Mouse (Mus musculus) bone marrow, adult 2 months (tissue): ENCODE results near the gene Mapk10. TPM values are rescaled to one million over a fixed set of nuclear protein-coding genes. Genes with fewer than 3 reads are reported as not detected.

Experiments used
- H3K27ac ChIP-seq: fragments of 200-500 bp; 2 replicates; pipeline ENCODE4 v1.5.1; 2012; ENCODE audit warnings: low read depth, mild to moderate bottlenecking, control low read depth, inconsistent platforms, low read length; ENCODE audit not compliant: control insufficient read depth, poor library complexity, insufficient read depth
- H3K4me1 ChIP-seq: fragments of 200-500 bp; 2 replicates; pipeline ENCODE4 v1.6.1; 2011; ENCODE audit warnings: low read length; ENCODE audit not compliant: control insufficient read depth, insufficient read depth
- H3K4me3 ChIP-seq: fragments of 200-500 bp; replicated peaks from 2 replicates; pipeline ENCODE3; 2011; ENCODE audit warnings: mild to moderate bottlenecking, low read depth, low read length, control low read depth; ENCODE audit not compliant: control insufficient read depth
- CTCF ChIP-seq: fragments of 200-500 bp; IDR thresholded peaks from 2 replicates; pipeline ENCODE4 v1.5.1; 2011; ENCODE audit warnings: low read length, control low read depth; ENCODE audit not compliant: control insufficient read depth, insufficient read depth
- POLR2A ChIP-seq: fragments of 200-500 bp; IDR thresholded peaks from 2 replicates; pipeline ENCODE4 v1.6.1; 2011; ENCODE audit warnings: low read depth, mild to moderate bottlenecking, control low read depth, low read length, borderline replicate concordance; ENCODE audit not compliant: control insufficient read depth
- WGBS: fragments of 180-500 bp; shearing (Covaris S2); methylation state at CpG from one replicate; pipeline ENCODE4 v1.1.7; 2018; 5-methylcytosine and 5-hydroxymethylcytosine counted together
- polyA plus RNA-seq: library from polyadenylated mRNA; stranded (reverse); fragments of >200 nt; gene quantifications from 2 replicates; pipeline ENCODE4 v1.2.4, GENCODE M21; 2011; ENCODE audit warnings: low replicate concordance; ENCODE audit not compliant: missing spikeins, insufficient read depth, insufficient read length

Gene Mapk10
- polyA plus RNA-seq, 1 experiment, result not detected

GRCm38 (mm10) chr5:102993951-102994350 lies 217.2 kb downstream of the Mapk10 start:
- TF ChIP-seq CTCF, result no peak
- TF ChIP-seq POLR2A, result no peak
- no peak overlapping the region for H3K4me3 ChIP-seq
- H3K27ac ChIP-seq, result no peak overlapping the region
- no peaks in the 10 kb centered on the region for H3K4me1 ChIP-seq
- WGBS, result 76% methylated on average over 5 of the region's 5 CpGs

DNA sequence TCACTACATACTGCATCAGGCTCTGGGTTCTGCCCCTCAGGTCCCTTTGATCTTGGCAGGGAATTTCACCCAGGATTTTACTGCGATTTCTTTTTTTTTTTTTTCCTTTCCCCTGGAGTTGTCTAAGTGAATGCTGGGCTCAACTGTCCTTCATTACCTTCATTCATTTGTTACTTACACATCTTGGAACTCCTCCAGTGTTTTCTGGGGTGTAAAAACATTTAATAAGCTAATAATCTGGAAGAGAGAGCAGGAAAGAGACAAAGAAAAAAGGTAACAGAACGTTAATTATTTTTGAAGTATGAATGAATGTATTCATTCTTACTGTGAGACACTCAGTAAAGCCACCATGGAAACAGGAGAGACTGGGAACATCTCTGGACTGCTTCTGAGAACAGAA lies 219.4 kb downstream of the Mapk10 start:
- H3K4me3 ChIP-seq, result no peak overlapping the region
- TF ChIP-seq POLR2A (no peak), CTCF (no peak)
- H3K4me1 ChIP-seq, result no peaks in the 10 kb centered on the region
- H3K27ac ChIP-seq, result no peak overlapping the region
- WGBS, result 64% methylated on average over 2 of the region's 2 CpGs

DNA sequence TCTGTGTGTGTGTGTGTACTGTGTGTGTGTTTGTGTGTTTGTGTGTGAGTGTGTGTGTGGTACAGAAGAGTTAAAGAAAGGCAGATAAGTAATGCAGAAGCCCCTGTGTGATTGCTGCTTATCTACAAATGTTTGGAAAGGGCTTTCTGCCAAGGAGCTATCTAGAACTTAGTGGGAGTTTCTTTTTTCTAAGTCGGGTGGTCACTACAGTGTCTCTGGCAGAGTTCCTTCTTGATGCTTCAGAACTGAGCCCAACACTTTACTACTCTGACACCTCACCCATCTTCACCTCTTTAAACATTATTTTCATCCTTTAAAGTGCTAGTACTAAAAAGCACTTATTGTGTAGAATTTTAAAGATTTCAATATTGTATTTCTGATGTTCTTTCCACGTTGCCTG lies 232.8 kb downstream of the Mapk10 start:
- TF ChIP-seq POLR2A (no peak), CTCF (no peak)
- 59% methylated on average over 2 of the region's 2 CpGs for WGBS
- Histone ChIP-seq H3K4me3 (no peak overlapping the region), H3K4me1 (no peaks in the 10 kb centered on the region), H3K27ac (no peak overlapping the region)

DNA sequence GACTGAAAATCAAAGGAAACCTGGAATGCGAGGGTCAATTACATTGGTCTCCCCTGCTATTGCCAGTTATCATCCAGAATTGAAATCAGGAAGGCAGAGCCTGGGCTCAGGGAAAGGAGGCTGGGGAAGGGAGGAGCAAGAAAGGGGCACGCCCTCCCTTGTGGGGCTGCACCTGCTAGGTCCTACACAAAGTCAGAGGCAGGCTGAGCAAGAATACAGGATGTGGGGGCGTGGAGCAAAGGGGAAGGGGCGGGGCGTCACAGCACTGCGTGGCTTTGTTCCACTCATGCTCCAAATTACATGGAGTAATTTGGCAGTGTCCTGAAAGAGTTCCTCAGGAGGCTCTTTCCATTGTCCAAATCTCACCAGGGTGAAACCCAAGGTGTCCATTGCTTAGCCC lies 234.0 kb downstream of the Mapk10 start:
- Histone ChIP-seq H3K4me3 (no peak overlapping the region), H3K27ac (no peak overlapping the region), H3K4me1 (no peaks in the 10 kb centered on the region)
- TF ChIP-seq CTCF, result no peak
- 55% methylated on average over 6 of the region's 6 CpGs for WGBS

- Histone ChIP-seq H3K4me1 (no peaks in the 10 kb centered on the region), H3K27ac (no peak overlapping the region), H3K4me3 (no peak overlapping the region)
- no peak for TF ChIP-seq POLR2A
- no peak for TF ChIP-seq CTCF
Measured at GRCm38 (mm10) chr5:102976540-102976939, 234.6 kb downstream of the Mapk10 start.

DNA sequence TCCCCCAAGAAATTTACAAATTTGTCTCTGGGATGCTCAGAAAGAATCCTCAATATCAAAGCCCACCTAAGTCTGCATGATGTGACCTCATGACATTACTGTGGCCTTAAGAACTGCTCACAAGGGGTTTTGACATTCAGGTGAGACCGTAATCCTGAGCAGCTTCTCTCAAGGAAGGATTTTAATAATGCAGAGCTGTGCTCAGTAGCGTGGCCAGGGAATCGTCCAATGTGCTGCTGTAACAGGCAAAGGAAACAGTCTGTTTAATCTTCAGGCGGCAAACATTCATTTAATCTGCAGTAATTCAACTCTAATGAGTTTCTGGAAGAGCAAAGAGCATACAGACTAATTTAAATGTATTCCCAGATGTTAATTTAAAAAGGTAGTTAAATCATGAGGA lies 236.7 kb downstream of the Mapk10 start:
- H3K4me1 ChIP-seq, result no peaks in the 10 kb centered on the region
- no peak overlapping the region for H3K4me3 ChIP-seq
- WGBS, result 78% methylated on average over 4 of the region's 4 CpGs
- no peak for TF ChIP-seq CTCF
- no peak for TF ChIP-seq POLR2A
- no peak overlapping the region for H3K27ac ChIP-seq

DNA sequence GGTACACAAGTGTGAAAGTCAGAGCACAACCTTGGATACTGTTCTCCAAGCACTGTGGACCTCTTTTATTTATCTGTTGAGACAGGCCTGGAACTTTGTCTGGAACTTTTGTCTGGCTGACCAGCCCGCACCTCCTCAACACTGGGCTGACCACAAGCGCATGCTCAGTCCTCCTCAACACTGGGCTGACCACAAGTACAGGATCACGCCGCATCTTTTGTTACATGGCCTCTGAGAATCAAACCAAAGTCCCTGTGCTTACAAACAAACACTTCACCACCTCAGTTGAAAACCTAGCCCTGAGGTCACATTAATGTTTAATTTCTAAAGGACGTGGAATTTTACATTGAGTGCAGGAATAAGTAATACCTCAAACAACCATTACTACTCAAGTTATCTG lies 246.7 kb downstream of the Mapk10 start:
- Histone ChIP-seq H3K4me1 (no peaks in the 10 kb centered on the region), H3K27ac (no peak overlapping the region), H3K4me3 (no peak overlapping the region)
- no peak for TF ChIP-seq POLR2A
- no peak for TF ChIP-seq CTCF
- 80% methylated on average over 5 of the region's 5 CpGs for whole genome bisulfite sequencing

DNA sequence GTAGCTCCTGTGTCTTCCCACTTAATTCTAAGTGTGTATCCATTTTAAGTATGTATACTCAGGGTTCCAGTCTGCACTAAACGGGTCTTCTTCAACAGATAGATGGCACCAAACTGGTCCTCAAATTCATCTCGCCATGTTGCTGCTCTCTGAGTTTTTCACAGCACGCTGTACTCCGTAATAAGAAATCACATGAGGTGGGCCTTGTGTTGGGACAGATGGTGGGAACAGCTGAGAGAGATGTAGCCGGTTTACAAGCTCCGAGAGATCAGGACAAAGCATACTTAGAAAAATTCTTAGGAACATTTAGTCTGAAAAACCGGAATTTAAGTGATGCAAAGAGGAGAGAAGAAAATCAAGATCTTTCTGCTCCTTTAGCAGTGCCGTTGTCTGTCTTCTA lies 257.7 kb downstream of the Mapk10 start:
- H3K4me1 ChIP-seq, result no peaks in the 10 kb centered on the region
- TF ChIP-seq CTCF, result no peak
- no peak for TF ChIP-seq POLR2A
- WGBS, result 77% methylated on average over 8 of the region's 8 CpGs
- H3K27ac ChIP-seq, result no peak overlapping the region
- no peak overlapping the region for H3K4me3 ChIP-seq

- Histone ChIP-seq H3K27ac (no peak overlapping the region), H3K4me1 (no peaks in the 10 kb centered on the region), H3K4me3 (no peak overlapping the region)
- TF ChIP-seq POLR2A (no peak), CTCF (no peak)
- WGBS, result 69% methylated on average over 3 of the region's 3 CpGs
Measured at GRCm38 (mm10) chr5:102952918-102953317, 258.2 kb downstream of the Mapk10 start.
